8 mouse cellular contexts compared by ENCODE assay signal in genomic region chr19:4302936-4303639, GRCm38 (mm10). TPM values are rescaled to one million over a fixed set of nuclear protein-coding genes. Genes with fewer than 3 reads are reported as not detected.
A peak's percentile ranks its signal among the peaks of the same experiment; 100 is the strongest.
DNase-seq lines count a peak whose midpoint lies in the region; ATAC-seq lines count a peak whose summit lies in the region.

No protein-coding gene starts in this region.

- peak overlapping the region; percentile 55 for H3K4me2 ChIP-seq in heart, embryonic 11.5 days
- peak overlapping the region; percentile 71 for H3K4me2 ChIP-seq in limb, embryonic 15.5 days

- no peaks in the 10 kb centered on the region for H3K36me3 ChIP-seq in heart, embryonic 11.5 days (ENCODE audit: control insufficient read depth, insufficient read depth, low read length)
- H3K36me3 ChIP-seq in limb, embryonic 15.5 days: no peaks in the 10 kb centered on the region

- no peak overlapping the region for H3K4me3 ChIP-seq in heart, embryonic 11.5 days (ENCODE audit: low read depth, low read length)
- H3K4me3 ChIP-seq in limb, embryonic 15.5 days: no peak overlapping the region

- peak; percentile 98 for DNase-seq in heart, adult 11 months
- DNase-seq in heart, adult 8-10 months (ENCODE audit: low spot score): no peak
- DNase-seq in 3134 (ENCODE audit: extremely low read depth, insufficient read length, low spot score): peak; percentile 70
- DNase-seq in cerebellum, adult 9-11 months: peak; percentile 98
- DNase-seq in thymus, postnatal 10 days (ENCODE audit: low spot score in 2 of 2): peak; percentile 16 to 17
- no peak for DNase-seq in kidney, adult 9 months

- 59% methylated on average over 7 of the region's 7 CpGs for WGBS in heart, embryonic 11.5 days (ENCODE audit: insufficient replicate concordance)
- 57% methylated on average over 7 of the region's 7 CpGs for WGBS in limb, embryonic 15.5 days

- H3K9me3 ChIP-seq in heart, embryonic 11.5 days (replicated peaks; ENCODE audit: control insufficient read depth, low read length): no peaks in the 10 kb centered on the region
- no peaks in the 10 kb centered on the region for H3K9me3 ChIP-seq in limb, embryonic 15.5 days

- no peak overlapping the region; the same call in 1 of the 2 replicates for H3K9ac ChIP-seq in heart, embryonic 11.5 days (ENCODE audit: low read depth, low read length)
- H3K9ac ChIP-seq in limb, embryonic 15.5 days: no peak overlapping the region

- ATAC-seq in heart, embryonic 11.5 days (replicated peaks; ENCODE audit: insufficient number of reproducible peaks, low FRiP score, low TSS enrichment): no peak
- no peak for ATAC-seq in limb, embryonic 15.5 days (ENCODE audit: insufficient number of reproducible peaks, low FRiP score, low TSS enrichment, low read depth)

- peaks cover 52% of the 10 kb centered on the region for H3K4me1 ChIP-seq in heart, embryonic 11.5 days (ENCODE audit: control insufficient read depth, insufficient read depth, low read length)
- H3K4me1 ChIP-seq in limb, embryonic 15.5 days: peaks cover 79% of the 10 kb centered on the region

- H3K27me3 ChIP-seq in heart, embryonic 11.5 days (ENCODE audit: control insufficient read depth, insufficient read depth, low read length): no peaks in the 10 kb centered on the region
- no peaks in the 10 kb centered on the region for H3K27me3 ChIP-seq in limb, embryonic 15.5 days

- H3K27ac ChIP-seq in heart, embryonic 11.5 days (ENCODE audit: low read depth, low read length): peak overlapping the region; percentile 66
- H3K27ac ChIP-seq in limb, embryonic 15.5 days: peak overlapping the region; percentile 81

RNA-seq across cellular contexts. Expression of gene Grk2, which starts 2.9 kb away (rescaled TPM):
- total RNA-seq in heart, adult 8-10 months (2022): 10 to 100 TPM; 48.7 to 55.9 (median 50.7) TPM
- 12.0 and 14.2 TPM in 2 replicates for polyA plus RNA-seq in heart, embryonic 11.5 days (2014; fragmentation: Nextera tagmentation; extraction: Ambion mirVana)
- 18.5 and 20.5 TPM in 2 replicates for polyA plus RNA-seq in limb, embryonic 15.5 days (2015; fragmentation: Nextera tagmentation; extraction: Ambion mirVana)

RNA-seq across cellular contexts. Expression of gene Ankrd13d, which starts 20.2 kb away (rescaled TPM):
- total RNA-seq in heart, adult 8-10 months (2022): 1 to 10 TPM in 1 of 4 experiments, under 1 TPM in 3; 0.59 to 2.1 (median 0.80) TPM
- 2.1 and 2.2 TPM in 2 replicates for polyA plus RNA-seq in heart, embryonic 11.5 days (2014; fragmentation: Nextera tagmentation; extraction: Ambion mirVana)
- 11.8 TPM in 2 replicates for polyA plus RNA-seq in limb, embryonic 15.5 days (2015; fragmentation: Nextera tagmentation; extraction: Ambion mirVana)

RNA-seq across cellular contexts. Expression of gene Ssh3, which starts 34.1 kb away (rescaled TPM):
- 10 to 100 TPM in 2 of 4 experiments, 1 to 10 TPM in 2; 6.1 to 11.4 (median 8.1) TPM for total RNA-seq in heart, adult 8-10 months (2022)
- polyA plus RNA-seq in heart, embryonic 11.5 days (2014; fragmentation: Nextera tagmentation; extraction: Ambion mirVana): 3.1 and 3.6 TPM in 2 replicates
- 29.4 and 32.7 TPM in 2 replicates for polyA plus RNA-seq in limb, embryonic 15.5 days (2015; fragmentation: Nextera tagmentation; extraction: Ambion mirVana)

Comparison
In these comparisons a context has a peak if more than half of its experiments do, and no peak if none do; other contexts are left out.
1. DNase-seq: peak in heart, adult 11 months (single experiment), 3134 (single experiment), cerebellum, adult 9-11 months (single experiment) and thymus, postnatal 10 days (2 of 2); none in heart, adult 8-10 months (single experiment) and kidney, adult 9 months (single experiment).